Mouse (Mus musculus): ENCODE measurements around the gene Mesd. TPM values are rescaled to one million over a fixed set of nuclear protein-coding genes. Genes with fewer than 3 reads are reported as not detected.

The Mesd gene
- polyA plus RNA-seq, 1 experiment from 2014 or later: 101 TPM

- Histone ChIP-seq H3K4me3 (ENCODE audit: low read length) (no peak overlapping the region), H3K9ac (ENCODE audit: low read depth, low read length) (no peak overlapping the region), H3K4me2 (replicated peaks; ENCODE audit: low read depth, low read length) (no peak overlapping the region), H3K36me3 (ENCODE audit: control insufficient read depth, insufficient read depth, low read length) (no peaks in the 10 kb centered on the region), H3K9me3 (ENCODE audit: control insufficient read depth, low read length) (no peaks in the 10 kb centered on the region), H3K27me3 (ENCODE audit: control insufficient read depth, insufficient read depth, low read length) (no peaks in the 10 kb centered on the region), H3K4me1 (ENCODE audit: control insufficient read depth, insufficient read depth, low read length) (no peaks in the 10 kb centered on the region), H3K27ac (ENCODE audit: low read depth, low read length) (no peak overlapping the region)
- WGBS: 37% methylated on average over 5 of the region's 5 CpGs
- ATAC-seq (ENCODE audit: low FRiP score, low TSS enrichment): peak; percentile 12; the same call in 1 of the 2 replicates
Measured at GRCm38 (mm10) chr7:83869839-83870543, 14.3 kb upstream of the Mesd start.

GRCm38 (mm10) chr7:83877088-83877487 is 7.2 kb upstream of the Mesd start:
- Histone ChIP-seq H3K4me1 (ENCODE audit: control insufficient read depth, insufficient read depth, low read length) (peaks cover 15% of the 10 kb centered on the region), H3K4me3 (ENCODE audit: low read length) (no peak overlapping the region), H3K27me3 (ENCODE audit: control insufficient read depth, insufficient read depth, low read length) (no peaks in the 10 kb centered on the region), H3K9ac (ENCODE audit: low read depth, low read length) (no peak overlapping the region), H3K36me3 (ENCODE audit: control insufficient read depth, insufficient read depth, low read length) (peaks cover 10% of the 10 kb centered on the region), H3K9me3 (ENCODE audit: control insufficient read depth, low read length) (no peaks in the 10 kb centered on the region), H3K27ac (ENCODE audit: low read depth, low read length) (no peak overlapping the region), H3K4me2 (replicated peaks; ENCODE audit: low read depth, low read length) (no peak overlapping the region)
- 81% methylated on average over 3 of the region's 3 CpGs for WGBS
- no peak for ATAC-seq (ENCODE audit: low FRiP score, low TSS enrichment)

GRCm38 (mm10) chr7:83878676-83879448 is 5.4 kb upstream of the Mesd start:
- 0 out of 2 replicates have a peak overlapping the region, but pooled peaks have one; percentile 12 for H3K9ac ChIP-seq (ENCODE audit: low read depth, low read length)
- H3K36me3 ChIP-seq (ENCODE audit: control insufficient read depth, insufficient read depth, low read length): peaks cover 13% of the 10 kb centered on the region
- H3K27me3 ChIP-seq (ENCODE audit: control insufficient read depth, insufficient read depth, low read length): no peaks in the 10 kb centered on the region
- no peak overlapping the region for H3K27ac ChIP-seq (ENCODE audit: low read depth, low read length)
- H3K4me1 ChIP-seq (ENCODE audit: control insufficient read depth, insufficient read depth, low read length): peaks cover 23% of the 10 kb centered on the region
- no peak for ATAC-seq (ENCODE audit: low FRiP score, low TSS enrichment)
- 28% methylated on average over 5 of the region's 5 CpGs for WGBS
- H3K4me2 ChIP-seq (replicated peaks; ENCODE audit: low read depth, low read length): no peak overlapping the region
- H3K4me3 ChIP-seq (ENCODE audit: low read length): no peak overlapping the region
- no peaks in the 10 kb centered on the region; the same call in 1 of the 2 replicates for H3K9me3 ChIP-seq (ENCODE audit: control insufficient read depth, low read length)

GRCm38 (mm10) chr7:83882150-83882632 is 2.1 kb upstream of the Mesd start:
- Histone ChIP-seq H3K27me3 (ENCODE audit: control insufficient read depth, insufficient read depth, low read length) (no peaks in the 10 kb centered on the region), H3K9ac (ENCODE audit: low read depth, low read length) (peak overlapping the region; percentile 96; the same call in 1 of the 2 replicates), H3K9me3 (ENCODE audit: control insufficient read depth, low read length) (no peaks in the 10 kb centered on the region; the same call in 1 of the 2 replicates), H3K4me3 (ENCODE audit: low read length) (peak overlapping the region; percentile 79), H3K36me3 (ENCODE audit: control insufficient read depth, insufficient read depth, low read length) (peaks cover 6% of the 10 kb centered on the region; the same call in 1 of the 2 replicates), H3K27ac (ENCODE audit: low read depth, low read length) (no peak overlapping the region), H3K4me2 (replicated peaks; ENCODE audit: low read depth, low read length) (peak overlapping the region; percentile 93), H3K4me1 (ENCODE audit: control insufficient read depth, insufficient read depth, low read length) (peaks cover 23% of the 10 kb centered on the region)
- 88% methylated on average over 35 of the region's 35 CpGs for whole genome bisulfite sequencing
- ATAC-seq (ENCODE audit: low FRiP score, low TSS enrichment): no peak

- ATAC-seq (ENCODE audit: low FRiP score, low TSS enrichment): peak; percentile 26; the same call in 1 of the 2 replicates
- 18% methylated on average over 54 of the region's 56 CpGs for WGBS
- Histone ChIP-seq H3K36me3 (ENCODE audit: control insufficient read depth, insufficient read depth, low read length) (peaks cover 5% of the 10 kb centered on the region; the same call in 1 of the 2 replicates), H3K9me3 (ENCODE audit: control insufficient read depth, low read length) (no peaks in the 10 kb centered on the region; the same call in 1 of the 2 replicates), H3K4me3 (ENCODE audit: low read length) (peak overlapping the region; percentile 79), H3K27me3 (ENCODE audit: control insufficient read depth, insufficient read depth, low read length) (no peaks in the 10 kb centered on the region), H3K4me2 (replicated peaks; ENCODE audit: low read depth, low read length) (peak overlapping the region; percentile 93), H3K9ac (ENCODE audit: low read depth, low read length) (peak overlapping the region; percentile 96), H3K4me1 (ENCODE audit: control insufficient read depth, insufficient read depth, low read length) (peaks cover 23% of the 10 kb centered on the region), H3K27ac (ENCODE audit: low read depth, low read length) (peak overlapping the region; percentile 98)
Measured at GRCm38 (mm10) chr7:83882633-83883275, 1.5 kb upstream of the Mesd start.

- peak; percentile 85 for ATAC-seq (ENCODE audit: low FRiP score, low TSS enrichment)
- H3K27ac ChIP-seq (ENCODE audit: low read depth, low read length): peak overlapping the region; percentile 98
- H3K9ac ChIP-seq (ENCODE audit: low read depth, low read length): peak overlapping the region; percentile 96
- H3K4me2 ChIP-seq (replicated peaks; ENCODE audit: low read depth, low read length): peak overlapping the region; percentile 93
- H3K9me3 ChIP-seq (ENCODE audit: control insufficient read depth, low read length): no peaks in the 10 kb centered on the region; the same call in 1 of the 2 replicates
- H3K27me3 ChIP-seq (ENCODE audit: control insufficient read depth, insufficient read depth, low read length): no peaks in the 10 kb centered on the region
- H3K36me3 ChIP-seq (ENCODE audit: control insufficient read depth, insufficient read depth, low read length): peaks cover 5% of the 10 kb centered on the region; the same call in 1 of the 2 replicates
- H3K4me1 ChIP-seq (ENCODE audit: control insufficient read depth, insufficient read depth, low read length): peaks cover 23% of the 10 kb centered on the region
- 0% methylated on average over 64 of the region's 91 CpGs for WGBS
- H3K4me3 ChIP-seq (ENCODE audit: low read length): peak overlapping the region; percentile 79
Measured at GRCm38 (mm10) chr7:83883276-83884020, 818 bp upstream of the Mesd start.

- H3K27ac ChIP-seq (ENCODE audit: low read depth, low read length): peak overlapping the region; percentile 98; the same call in 1 of the 2 replicates
- peak overlapping the region; percentile 93 for H3K4me2 ChIP-seq (replicated peaks; ENCODE audit: low read depth, low read length)
- H3K4me3 ChIP-seq (ENCODE audit: low read length): peak overlapping the region; percentile 79
- peak overlapping the region; percentile 96 for H3K9ac ChIP-seq (ENCODE audit: low read depth, low read length)
- ATAC-seq (ENCODE audit: low FRiP score, low TSS enrichment): no peak
- peaks cover 5% of the 10 kb centered on the region; the same call in 1 of the 2 replicates for H3K36me3 ChIP-seq (ENCODE audit: control insufficient read depth, insufficient read depth, low read length)
- no peaks in the 10 kb centered on the region; the same call in 1 of the 2 replicates for H3K9me3 ChIP-seq (ENCODE audit: control insufficient read depth, low read length)
- H3K4me1 ChIP-seq (ENCODE audit: control insufficient read depth, insufficient read depth, low read length): peaks cover 17% of the 10 kb centered on the region
- 47% methylated on average over 6 of the region's 6 CpGs for WGBS
- H3K27me3 ChIP-seq (ENCODE audit: control insufficient read depth, insufficient read depth, low read length): no peaks in the 10 kb centered on the region
Measured at GRCm38 (mm10) chr7:83884921-83885532, 761 bp downstream of the Mesd start.

- no peak overlapping the region for H3K4me2 ChIP-seq (replicated peaks; ENCODE audit: low read depth, low read length)
- peaks cover 13% of the 10 kb centered on the region for H3K4me1 ChIP-seq (ENCODE audit: control insufficient read depth, insufficient read depth, low read length)
- no peaks in the 10 kb centered on the region; the same call in 1 of the 2 replicates for H3K9me3 ChIP-seq (ENCODE audit: control insufficient read depth, low read length)
- H3K27ac ChIP-seq (ENCODE audit: low read depth, low read length): no peak overlapping the region
- H3K36me3 ChIP-seq (ENCODE audit: control insufficient read depth, insufficient read depth, low read length): peaks cover 5% of the 10 kb centered on the region; the same call in 1 of the 2 replicates
- H3K9ac ChIP-seq (ENCODE audit: low read depth, low read length): no peak overlapping the region
- H3K27me3 ChIP-seq (ENCODE audit: control insufficient read depth, insufficient read depth, low read length): no peaks in the 10 kb centered on the region
- WGBS: 84% methylated on average over 4 of the region's 4 CpGs
- no peak overlapping the region for H3K4me3 ChIP-seq (ENCODE audit: low read length)
- ATAC-seq (ENCODE audit: low FRiP score, low TSS enrichment): no peak
Measured at GRCm38 (mm10) chr7:83885835-83886234, 1.6 kb downstream of the Mesd start.
